Mouse (Mus musculus): Measurements from ENCODE around the gene Agbl4.

GRCm38 (mm10) chr4:111421785-111422184 lies 1024.3 kb downstream of the Agbl4 start:
- no peak for TF ChIP-seq GABPA (IDR thresholded peaks at IDR 0.05; ENCODE audit: low read depth, low read length)
- no peak for TF ChIP-seq E2F4 (IDR thresholded peaks at IDR 0.05; ENCODE audit: borderline replicate concordance, low read depth, low read length)
- TF ChIP-seq TCF12 (IDR thresholded peaks at IDR 0.05; ENCODE audit: low read depth, low read length), result no peak
- TF ChIP-seq USF2 (IDR thresholded peaks at IDR 0.05; ENCODE audit: borderline replicate concordance in 1 of 2, insufficient read depth in 1 of 2, low read depth in 1 of 2, low read length in 2 of 2), result no peak
- no peak for TF ChIP-seq CHD2 (IDR thresholded peaks at IDR 0.05; ENCODE audit: low read length)
- TF ChIP-seq POLR2A (IDR thresholded peaks at IDR 0.05; ENCODE audit: control insufficient read depth in 1 of 2, insufficient read depth in 1 of 2, low read depth in 1 of 2, low read length in 2 of 2, poor library complexity in 1 of 2), result no peak
- no peak for TF ChIP-seq CTCF (IDR thresholded peaks at IDR 0.05 in 2 of 3, conservative IDR thresholded peaks at IDR 0.05 in 1 of 3; ENCODE audit: control insufficient read depth in 1 of 3, insufficient read depth in 1 of 3, low read depth in 2 of 3, low read length in 3 of 3, poor library complexity in 1 of 3, severe bottlenecking in 1 of 3)
- TF ChIP-seq MYB (IDR thresholded peaks at IDR 0.05; ENCODE audit: low read depth, low read length), result no peak
